Mouse (Mus musculus): ENCODE data around the gene Tiparp. TPM values are rescaled to one million over a fixed set of nuclear protein-coding genes. Genes with fewer than 3 reads are reported as not detected.

Gene Tiparp
- total and polyA plus RNA-seq, 3 experiments, result 9.6 to 25.1 (median 13.7) TPM

DNA sequence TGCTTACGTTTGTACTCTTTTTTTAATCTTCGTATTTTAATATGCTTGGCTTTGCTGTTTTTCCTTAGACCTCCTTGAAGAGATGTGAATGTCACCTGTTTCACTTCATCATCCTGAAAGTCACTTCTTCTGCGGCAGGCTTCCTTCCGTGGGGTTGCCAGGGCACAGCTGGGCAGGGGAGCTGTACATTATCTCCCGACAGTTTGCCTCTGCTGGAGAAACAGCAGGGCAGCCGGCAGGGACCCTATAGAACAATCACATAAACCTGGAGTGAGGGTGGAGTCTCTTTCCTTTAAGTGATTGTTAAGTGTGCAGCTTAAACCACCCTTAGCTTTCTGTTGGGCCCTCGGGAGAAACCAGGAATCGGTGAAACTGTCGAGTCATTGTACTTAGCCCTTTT lies 11.1 kb upstream of the Tiparp start:
- Histone ChIP-seq H3K79me2 (replicated peaks; ENCODE audit: control insufficient read depth, extremely low read depth, insufficient read depth, poor library complexity, severe bottlenecking) (no peaks in the 10 kb centered on the region), H3K4me1 (ENCODE audit: control insufficient read depth in 1 of 2, insufficient read depth in 2 of 2) (peaks cover 12 to 35% of the 10 kb centered on the region in 2 experiments), H3K36me3 (replicated peaks in 1 of 2; ENCODE audit: control insufficient read depth in 1 of 2, insufficient read depth in 1 of 2, low read length in 1 of 2) (no peaks in the 10 kb centered on the region), H3K9me3 (replicated peaks; ENCODE audit: low read length) (peaks cover 3% of the 10 kb centered on the region), H3K4me3 (replicated peaks in 1 of 3; ENCODE audit: low read depth in 2 of 3, low read length in 2 of 3, poor library complexity in 1 of 3) (peak overlapping the region; percentile 4 to 47 (median 39)), H3K4me2 (ENCODE audit: insufficient read depth, low read depth, poor library complexity, severe bottlenecking) (peak overlapping the region; percentile 98), H3K27me3 (replicated peaks) (no peaks in the 10 kb centered on the region), H3K27ac (ENCODE audit: insufficient read depth, low read depth) (peak overlapping the region; percentile 91), H3K9ac (ENCODE audit: insufficient read depth, low read depth) (peak overlapping the region; percentile 77)
- TF ChIP-seq USF1 (IDR thresholded peaks at IDR 0.05; ENCODE audit: low read depth, low read length) (no peak), ETS1 (conservative IDR thresholded peaks at IDR 0.05; ENCODE audit: low read depth, low read length) (peak; percentile 47; the same call in 1 of the 2 replicates), RCOR1 (conservative IDR thresholded peaks at IDR 0.05; ENCODE audit: low read depth, low read length) (no peak), HCFC1 (IDR thresholded peaks at IDR 0.05; ENCODE audit: low read depth, low read length) (no peak), ZKSCAN1 (IDR thresholded peaks at IDR 0.05; ENCODE audit: borderline replicate concordance, low read depth, low read length) (no peak), NELFE (IDR thresholded peaks at IDR 0.05; ENCODE audit: low read depth, low read length) (no peak), MXI1 (IDR thresholded peaks at IDR 0.05; ENCODE audit: low read depth, low read length) (no peak), E2F4 (IDR thresholded peaks at IDR 0.05; ENCODE audit: insufficient replicate concordance, low read depth, low read length) (no peak), ZNF384 (IDR thresholded peaks at IDR 0.05; ENCODE audit: low read depth, low read length) (peak; percentile 18; the same call in 1 of the 2 replicates), TBP (conservative IDR thresholded peaks at IDR 0.05; ENCODE audit: low read depth, low read length) (no peak), PAX5 (IDR thresholded peaks at IDR 0.05; ENCODE audit: low read length) (no peak), BHLHE40 (IDR thresholded peaks at IDR 0.05; ENCODE audit: low read depth, low read length) (peak; percentile 80), TCF12 (IDR thresholded peaks at IDR 0.05; ENCODE audit: low read depth, low read length) (peak; percentile 71; the same call in 1 of the 2 replicates), POLR2A (IDR thresholded peaks at IDR 0.05; ENCODE audit: low read depth, low read length) (no peak), ELF1 (IDR thresholded peaks at IDR 0.05; ENCODE audit: low read depth, low read length) (no peak), IRF4 (IDR thresholded peaks at IDR 0.05; ENCODE audit: low read depth, low read length) (peak; percentile 74), UBTF (IDR thresholded peaks at IDR 0.05; ENCODE audit: low read depth, low read length) (no peak), MYC (IDR thresholded peaks at IDR 0.05; ENCODE audit: low read depth, low read length) (no peak), JUN (IDR thresholded peaks at IDR 0.05; ENCODE audit: insufficient read depth, low read depth, low read length) (no peak), RAD21 (IDR thresholded peaks at IDR 0.05; ENCODE audit: low read depth, low read length) (no peak), JUND (conservative IDR thresholded peaks at IDR 0.05; ENCODE audit: low read depth, low read length) (no peak), EP300 (IDR thresholded peaks at IDR 0.05; ENCODE audit: low read length) (peak; percentile 45; the same call in 1 of the 2 replicates), GABPA (IDR thresholded peaks at IDR 0.05; ENCODE audit: insufficient replicate concordance, low read depth, low read length) (no peak), KAT2A (IDR thresholded peaks at IDR 0.05; ENCODE audit: insufficient replicate concordance, low read length) (no peak), USF2 (conservative IDR thresholded peaks at IDR 0.05; ENCODE audit: low read depth, low read length) (no peak), NRF1 (IDR thresholded peaks at IDR 0.05; ENCODE audit: low read depth, low read length) (no peak), ZMIZ1 (IDR thresholded peaks at IDR 0.05; ENCODE audit: low read depth, low read length) (no peak), POLR2AphosphoS2 (IDR thresholded peaks at IDR 0.05; ENCODE audit: low read depth, low read length) (no peak), CHD1 (IDR thresholded peaks at IDR 0.05; ENCODE audit: low read depth, low read length) (no peak; the same call in 1 of the 2 replicates), MAFK (IDR thresholded peaks at IDR 0.05; ENCODE audit: insufficient replicate concordance, low read length) (no peak; the same call in 1 of the 2 replicates), SMC3 (IDR thresholded peaks at IDR 0.05; ENCODE audit: low read depth, low read length) (no peak), CTCF (conservative IDR thresholded peaks at IDR 0.05 in 1 of 2, IDR thresholded peaks at IDR 0.05 in 1 of 2; ENCODE audit: low read depth in 2 of 2, low read length in 2 of 2) (no peak), MEF2A (IDR thresholded peaks at IDR 0.05; ENCODE audit: borderline replicate concordance, low read depth, low read length) (no peak; the same call in 1 of the 2 replicates), CHD2 (IDR thresholded peaks at IDR 0.05; ENCODE audit: low read length) (no peak), SIN3A (IDR thresholded peaks at IDR 0.05; ENCODE audit: low read length) (no peak)
- in situ Hi-C loops (cut with MboI; ENCODE audit: low pct_ligation_motif_present, low pct_unique_long_range_greater_than_20kb, low sequenced_read_pairs) (no loop called here), dilution Hi-C loops (cut with MboI; ENCODE audit: extremely low pct_ligation_motif_present, extremely low pct_unique_long_range_greater_than_20kb, low sequenced_read_pairs) (no loop called here)
- DNase-seq (ENCODE audit: extremely low read depth), result peak; percentile 35

Data from CH12.LX (cell line).